Mouse (Mus musculus) liver, adult 2 months (tissue): ENCODE results near the gene Fbxl17.

Experiments
- CTCF ChIP-seq: fragments of 200-500 bp; IDR thresholded peaks from 2 replicates; pipeline ENCODE4 v1.5.1; 2011; ENCODE audit warnings: low read depth, low read length, control low read depth
- POLR2A ChIP-seq: fragments of 200-500 bp; IDR thresholded peaks from 2 replicates; pipeline ENCODE4 v1.6.1; 2011; ENCODE audit warnings: low read length, control low read depth; ENCODE audit not compliant: insufficient read depth; ENCODE audit errors: extremely low read depth

- TF ChIP-seq CTCF, result no peak
- no peak for TF ChIP-seq POLR2A
These were observed 404.3 kb downstream of the Fbxl17 start for GRCm38 (mm10) chr17:63095553-63095952.
